Mouse (Mus musculus): ENCODE data around the gene Dcpp2.
"Not testable (repeated sequence)": the region's sequence is repeated elsewhere in the genome, so short reads cannot be mapped to it uniquely, and the experiment has no call there.

The Dcpp2 gene

GRCm38 (mm10) chr17:23880576-23880975 is at the start of gene Dcpp2, which contains the start of gene Dcpp1:
TSS of gene Dcpp2 (plus strand) at chr17:23880880.
TSS of gene Dcpp1 (plus strand) at chr17:23880876.
- DNase-seq = not testable (repeated sequence)

GRCm38 (mm10) chr17:23831201-23831600 is 49.5 kb upstream of the Dcpp2 start:
- DNase-seq = no peak

DNA sequence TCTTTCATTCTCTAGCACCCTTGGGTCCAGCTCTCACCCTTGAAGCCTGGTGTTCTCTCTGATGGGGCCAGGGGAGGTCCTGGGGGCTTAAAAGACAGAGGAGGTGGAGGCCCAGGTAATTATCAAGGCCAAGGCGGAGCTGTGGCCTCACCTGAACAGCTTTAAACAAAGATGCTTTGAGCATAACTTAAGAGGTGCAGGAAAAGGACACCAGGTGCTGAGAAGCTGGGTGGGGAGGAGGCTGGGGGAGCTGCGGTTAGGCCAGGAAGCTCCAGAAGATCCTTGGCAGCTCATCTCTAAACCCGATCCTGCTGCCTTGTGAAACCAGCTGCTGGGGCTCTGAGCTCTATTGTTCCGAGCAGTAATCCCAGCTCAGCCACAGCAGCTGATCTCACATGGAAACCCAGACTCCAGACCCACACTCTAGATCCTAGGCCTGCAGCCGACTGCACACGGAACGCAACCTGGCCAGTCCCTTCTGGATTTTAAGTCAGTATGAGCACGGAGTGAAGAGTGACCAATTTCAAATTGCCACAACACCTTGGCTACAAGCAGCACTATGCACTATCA is 44.6 kb upstream of the Dcpp2 start, which contains the start of gene Prss33:
Prss33 (minus strand) TSS at position 51 of the 570 bp plus-strand sequence.
- DNase-seq = no peak

GRCm38 (mm10) chr17:23841145-23841544 is 39.5 kb upstream of the Dcpp2 start:
- peak; percentile 40 for DNase-seq

DNA sequence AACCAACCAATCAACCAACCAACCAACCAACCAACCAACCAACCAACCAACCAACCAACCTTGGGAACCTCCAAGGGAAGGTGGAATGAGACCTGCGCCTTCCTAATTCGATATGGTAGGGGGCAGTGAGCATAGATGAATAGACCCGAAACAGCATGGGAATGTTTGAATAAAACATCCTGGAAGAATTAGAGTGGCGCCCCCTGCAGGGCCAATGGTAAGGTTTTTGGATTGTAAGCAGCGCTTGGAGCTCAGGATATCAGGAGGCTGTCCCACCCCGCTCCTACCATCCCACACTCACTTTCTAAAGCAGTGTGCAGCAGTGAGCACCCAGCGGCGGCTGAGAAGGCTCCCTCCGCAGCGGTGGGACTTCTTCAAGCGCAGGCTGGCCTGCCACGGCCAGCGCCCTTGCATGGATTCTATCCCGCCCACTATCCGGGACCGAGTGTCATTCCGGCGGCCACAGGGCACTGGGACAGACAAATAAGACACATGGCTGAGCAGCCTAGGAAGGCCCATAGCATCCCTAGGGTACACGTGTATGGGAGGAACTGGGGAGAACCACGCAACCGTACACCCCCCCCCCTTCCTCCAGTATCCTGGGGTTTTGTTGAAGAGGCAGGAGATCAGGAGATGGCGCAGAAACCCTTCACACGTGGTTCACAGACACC is 37.4 kb upstream of the Dcpp2 start:
- DNase-seq = no peak

GRCm38 (mm10) chr17:23843812-23844273 is 36.8 kb upstream of the Dcpp2 start, which contains the start of the genes Prss32 and Prss41:
TSS of gene Prss32 (plus strand) at chr17:23843855.
TSS of gene Prss41 (minus strand) at chr17:23844172.
- DNase-seq = peak; percentile 37

DNA sequence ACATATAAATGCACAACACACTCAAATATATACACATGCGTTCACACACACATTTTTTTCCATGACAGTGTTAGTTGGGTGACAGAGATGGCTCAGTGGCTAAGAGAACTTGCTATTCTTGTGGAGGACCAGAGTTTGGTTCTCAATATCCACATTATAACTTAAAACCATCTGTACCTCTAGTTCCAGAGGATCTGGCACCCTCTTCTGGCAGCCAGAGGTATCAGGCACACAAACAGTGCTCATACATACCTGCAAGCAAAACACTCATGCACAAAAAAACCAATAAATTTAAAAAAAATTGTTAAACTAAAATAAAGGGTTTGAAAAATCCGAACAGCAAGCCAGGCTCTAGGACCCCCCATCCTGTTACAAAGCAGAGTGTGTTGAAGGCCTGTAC is 30.7 kb upstream of the Dcpp2 start:
- no peak for DNase-seq

- DNase-seq = peak; percentile 38
Observed at GRCm38 (mm10) chr17:23850853-23851749, 29.6 kb upstream of the Dcpp2 start.

DNA sequence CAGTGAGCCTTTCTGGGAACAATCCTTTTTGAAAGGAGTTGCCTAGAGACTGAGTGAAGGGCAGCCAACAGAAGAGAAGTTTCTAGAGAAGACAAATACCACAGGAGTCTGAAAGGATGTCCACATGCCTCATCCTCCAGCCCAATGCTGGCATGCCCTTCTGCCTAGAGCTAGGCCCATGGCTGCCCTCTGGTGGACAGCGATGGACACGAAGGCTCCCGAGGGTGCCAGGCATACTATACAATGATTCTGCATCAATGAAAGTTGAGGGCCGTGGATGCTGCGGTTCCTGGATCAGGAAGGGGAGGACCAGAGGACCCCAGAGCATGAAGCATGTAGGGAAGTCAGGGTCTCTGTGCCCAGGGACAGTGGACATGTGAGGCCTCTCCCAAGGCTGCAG is 27.4 kb upstream of the Dcpp2 start:
- DNase-seq = peak; percentile 17

GRCm38 (mm10) chr17:23854229-23854765 is 26.4 kb upstream of the Dcpp2 start:
- DNase-seq = no peak

DNA sequence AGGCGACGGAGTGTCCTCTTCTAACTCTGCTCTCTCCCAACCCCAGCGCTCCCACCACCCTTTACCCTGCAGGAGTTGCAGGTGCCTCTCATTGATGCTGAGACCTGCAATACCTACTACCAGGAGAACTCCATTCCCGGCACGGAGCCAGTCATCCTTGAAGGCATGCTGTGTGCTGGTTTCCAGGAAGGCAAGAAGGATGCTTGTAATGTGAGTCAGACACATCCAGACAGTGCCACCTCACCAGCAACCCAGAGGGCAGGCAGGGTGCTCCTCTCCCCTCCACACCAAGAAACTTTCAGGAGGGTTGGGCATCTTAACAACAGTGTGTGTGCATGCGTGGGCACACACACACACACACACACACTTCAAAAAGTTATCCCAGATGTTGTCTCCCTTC is 23.5 kb upstream of the Dcpp2 start:
- no peak for DNase-seq

- DNase-seq = no peak
Observed at GRCm38 (mm10) chr17:23857913-23858312, 22.8 kb upstream of the Dcpp2 start.

DNA sequence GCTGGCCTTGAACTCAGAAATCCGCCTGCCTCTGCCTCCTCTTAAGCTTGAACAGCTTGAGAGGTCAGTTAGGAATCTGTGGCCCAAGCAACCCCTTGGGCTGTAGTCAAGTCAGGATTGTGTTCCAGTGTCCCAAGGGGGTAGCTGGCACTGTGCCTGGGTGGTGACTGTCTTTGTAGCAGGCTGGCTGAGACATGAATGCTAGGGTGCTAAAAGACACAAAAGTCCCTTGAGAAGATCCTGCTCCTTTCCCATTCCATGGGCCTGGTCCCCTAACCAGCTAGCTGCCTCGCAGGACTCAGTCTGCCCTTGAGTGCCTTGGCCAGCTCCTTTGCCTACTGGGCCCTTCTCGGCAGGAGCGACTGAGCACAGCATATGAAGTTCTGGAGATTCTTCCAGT is 17.8 kb upstream of the Dcpp2 start:
- DNase-seq = no peak

- DNase-seq = no peak
Observed at GRCm38 (mm10) chr17:23867756-23868155, 12.9 kb upstream of the Dcpp2 start, which contains the start of gene Prss21. TSS of gene Prss21 (plus strand) at chr17:23868056.

GRCm38 (mm10) chr17:23868513-23868912 is 12.2 kb upstream of the Dcpp2 start:
- DNase-seq = no peak

DNA sequence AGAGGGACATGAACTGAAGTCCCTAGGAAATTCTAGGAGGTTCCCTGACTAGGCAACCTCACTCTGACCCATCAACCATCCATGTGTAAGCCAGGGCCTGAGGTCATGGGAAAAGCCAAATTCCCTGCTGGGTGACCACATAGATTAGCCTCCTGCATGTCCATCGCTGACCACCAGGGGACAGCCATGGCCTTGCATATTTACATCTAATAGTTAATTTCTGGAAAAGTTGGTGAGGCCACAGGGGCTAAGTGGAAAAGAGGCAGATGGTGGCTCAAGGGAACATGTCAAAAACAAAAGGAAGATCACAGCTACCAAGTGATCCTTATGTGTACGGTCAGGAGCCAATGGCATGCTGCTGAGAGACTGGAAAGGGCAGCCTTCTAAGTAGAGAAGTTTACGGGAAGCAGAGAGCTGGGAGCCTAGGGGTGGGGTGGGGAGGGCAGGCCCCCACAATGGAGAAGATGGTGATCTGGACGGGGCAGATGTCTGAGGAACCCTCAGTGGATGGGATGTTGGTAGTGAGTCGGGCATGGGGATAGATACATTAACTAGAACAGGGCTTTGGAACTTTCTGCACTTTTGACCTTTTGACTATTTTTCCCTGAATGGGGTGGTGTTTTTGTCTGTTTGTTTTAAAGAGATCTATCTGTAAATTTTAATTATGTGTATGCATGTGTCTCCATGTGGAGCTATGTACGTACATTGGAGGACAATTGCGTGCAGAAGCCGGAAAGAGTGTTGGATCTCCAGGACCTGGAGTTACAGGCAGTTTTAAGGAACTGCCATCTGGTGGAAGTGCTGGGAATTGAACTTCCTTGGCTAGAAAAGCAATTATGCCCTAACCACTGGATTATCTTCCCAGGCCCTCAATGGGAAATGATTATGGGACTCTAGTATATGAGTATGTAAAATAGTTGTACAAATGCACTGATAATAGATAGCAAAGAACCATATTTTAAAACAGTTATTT is 6.5 kb upstream of the Dcpp2 start:
- DNase-seq = peak; percentile 41

- no peak for DNase-seq
Observed at GRCm38 (mm10) chr17:23876741-23877140, 3.9 kb upstream of the Dcpp2 start.

- DNase-seq = no peak
Observed at GRCm38 (mm10) chr17:23877166-23877565, 3.5 kb upstream of the Dcpp2 start.

DNA sequence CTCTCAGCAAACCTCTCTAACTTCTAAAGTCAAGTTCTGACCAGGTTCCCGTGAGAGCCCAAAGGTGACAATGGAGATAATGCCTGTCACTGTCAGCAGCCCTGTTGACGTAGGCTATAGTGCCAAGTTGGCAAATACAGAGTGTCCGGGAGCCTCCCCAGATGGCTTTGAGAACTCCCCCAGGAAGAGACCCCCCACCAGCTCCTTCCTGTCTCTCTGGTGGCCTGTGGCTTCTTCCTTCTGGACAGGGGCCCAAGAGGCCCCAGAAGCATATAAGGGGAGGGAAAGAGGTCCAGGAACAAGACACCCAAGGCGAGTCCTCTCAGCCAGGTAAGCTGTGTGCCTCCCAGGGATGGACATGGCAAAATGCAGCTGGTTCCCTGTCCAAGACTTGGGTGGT is 36.5 kb downstream of the Dcpp2 start, which contains the start of gene Dcpp3:
Dcpp3 (plus strand) TSS at position 301 of the 400 bp plus-strand sequence.
- DNase-seq = not testable (repeated sequence)

DNA sequence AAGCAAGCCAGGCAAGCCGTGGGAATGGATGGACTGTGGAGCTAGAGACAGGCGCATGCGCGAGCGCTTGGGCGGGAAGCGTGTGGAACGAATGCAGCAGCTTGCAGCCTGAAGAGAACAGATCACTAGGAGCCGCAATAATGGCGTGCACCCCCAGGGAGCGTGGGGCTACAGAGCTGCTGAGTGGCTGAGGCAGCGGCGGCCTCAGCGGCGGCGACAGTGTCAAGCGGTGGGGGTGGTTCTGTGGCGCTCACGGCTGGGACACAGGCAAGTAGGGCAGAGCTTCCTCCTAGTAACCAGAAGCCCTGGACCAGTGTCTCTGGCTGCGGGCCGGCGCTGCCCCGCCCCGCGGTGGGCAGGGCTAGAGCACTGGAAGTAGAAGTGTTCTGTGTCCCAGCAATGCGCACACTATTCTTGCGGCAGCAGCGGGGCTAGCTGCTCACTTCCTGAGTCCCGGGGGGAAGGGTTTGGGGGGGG is 43.9 kb downstream of the Dcpp2 start:
- DNase-seq = peak; percentile 95

GRCm38 (mm10) chr17:23925090-23925493 is 44.4 kb downstream of the Dcpp2 start:
- DNase-seq = peak; percentile 57

All from kidney, adult 11 months (tissue).